Mouse (Mus musculus): ENCODE results near the gene Fance. TPM values are rescaled to one million over a fixed set of nuclear protein-coding genes. Genes with fewer than 3 reads are reported as not detected.
"Not testable (repeated sequence)": the region's sequence is repeated elsewhere in the genome, so short reads cannot be mapped to it uniquely, and the experiment has no call there.

Fance gene
- polyA plus RNA-seq, 1 experiment from 2014 or later, result 7.3 TPM

- H3K4me2 ChIP-seq (ENCODE audit: low read depth, low read length), result no peak overlapping the region
- H3K36me3 ChIP-seq (ENCODE audit: control insufficient read depth, insufficient read depth), result no peaks in the 10 kb centered on the region
- no peak overlapping the region for H3K27ac ChIP-seq (ENCODE audit: low read length)
- no peak overlapping the region for H3K9ac ChIP-seq (ENCODE audit: low read depth, low read length)
- 86% methylated on average over 20 of the region's 20 CpGs for WGBS (ENCODE audit: insufficient replicate concordance)
- ATAC-seq (ENCODE audit: low read depth), result no peak
- H3K4me1 ChIP-seq (ENCODE audit: control insufficient read depth, low read depth, low read length), result peaks cover 27% of the 10 kb centered on the region
- no peaks in the 10 kb centered on the region for H3K9me3 ChIP-seq (replicated peaks; ENCODE audit: control insufficient read depth, low read length)
- no peaks in the 10 kb centered on the region for H3K27me3 ChIP-seq (ENCODE audit: control insufficient read depth, insufficient read depth, low read depth, low read length)
- no peak overlapping the region for H3K4me3 ChIP-seq (ENCODE audit: low read depth, low read length)
Measured at GRCm38 (mm10) chr17:28315611-28316160, 2.4 kb downstream of the Fance start.

GRCm38 (mm10) chr17:28316476-28316875 is 3.2 kb downstream of the Fance start:
- H3K4me1 ChIP-seq (ENCODE audit: control insufficient read depth, low read depth, low read length), result peaks cover 27% of the 10 kb centered on the region
- H3K9me3 ChIP-seq (replicated peaks; ENCODE audit: control insufficient read depth, low read length), result no peaks in the 10 kb centered on the region
- no peak overlapping the region for H3K9ac ChIP-seq (ENCODE audit: low read depth, low read length)
- no peak overlapping the region for H3K4me3 ChIP-seq (ENCODE audit: low read depth, low read length)
- H3K27ac ChIP-seq (ENCODE audit: low read length), result no peak overlapping the region
- no peak for ATAC-seq (ENCODE audit: low read depth)
- no peaks in the 10 kb centered on the region; the same call in 1 of the 2 replicates for H3K36me3 ChIP-seq (ENCODE audit: control insufficient read depth, insufficient read depth)
- H3K4me2 ChIP-seq (ENCODE audit: low read depth, low read length), result no peak overlapping the region
- H3K27me3 ChIP-seq (ENCODE audit: control insufficient read depth, insufficient read depth, low read depth, low read length), result no peaks in the 10 kb centered on the region
- WGBS (ENCODE audit: insufficient replicate concordance), result 86% methylated on average over 9 of the region's 9 CpGs

GRCm38 (mm10) chr17:28317091-28317490 is 3.8 kb downstream of the Fance start:
- H3K36me3 ChIP-seq (ENCODE audit: control insufficient read depth, insufficient read depth), result no peaks in the 10 kb centered on the region; the same call in 1 of the 2 replicates
- no peaks in the 10 kb centered on the region for H3K9me3 ChIP-seq (replicated peaks; ENCODE audit: control insufficient read depth, low read length)
- no peak overlapping the region for H3K9ac ChIP-seq (ENCODE audit: low read depth, low read length)
- no peaks in the 10 kb centered on the region for H3K27me3 ChIP-seq (ENCODE audit: control insufficient read depth, insufficient read depth, low read depth, low read length)
- peaks cover 26% of the 10 kb centered on the region for H3K4me1 ChIP-seq (ENCODE audit: control insufficient read depth, low read depth, low read length)
- H3K27ac ChIP-seq (ENCODE audit: low read length), result no peak overlapping the region
- H3K4me3 ChIP-seq (ENCODE audit: low read depth, low read length), result no peak overlapping the region
- no peak for ATAC-seq (ENCODE audit: low read depth)
- H3K4me2 ChIP-seq (ENCODE audit: low read depth, low read length), result no peak overlapping the region
- 68% methylated on average over 8 of the region's 8 CpGs for WGBS (ENCODE audit: insufficient replicate concordance)

- ATAC-seq (ENCODE audit: low read depth), result no peak
- H3K27me3 ChIP-seq (ENCODE audit: control insufficient read depth, insufficient read depth, low read depth, low read length), result no peaks in the 10 kb centered on the region
- H3K27ac ChIP-seq (ENCODE audit: low read length), result no peak overlapping the region
- no peak overlapping the region for H3K9ac ChIP-seq (ENCODE audit: low read depth, low read length)
- no peak overlapping the region for H3K4me2 ChIP-seq (ENCODE audit: low read depth, low read length)
- no peaks in the 10 kb centered on the region for H3K9me3 ChIP-seq (replicated peaks; ENCODE audit: control insufficient read depth, low read length)
- H3K4me1 ChIP-seq (ENCODE audit: control insufficient read depth, low read depth, low read length), result peaks cover 20% of the 10 kb centered on the region
- no peak overlapping the region for H3K4me3 ChIP-seq (ENCODE audit: low read depth, low read length)
- H3K36me3 ChIP-seq (ENCODE audit: control insufficient read depth, insufficient read depth), result no peaks in the 10 kb centered on the region; the same call in 1 of the 2 replicates
- 45% methylated on average over 9 of the region's 9 CpGs for WGBS (ENCODE audit: insufficient replicate concordance)
Measured at GRCm38 (mm10) chr17:28317725-28318124, 4.4 kb downstream of the Fance start.

- H3K36me3 ChIP-seq (ENCODE audit: control insufficient read depth, insufficient read depth), result no peaks in the 10 kb centered on the region; the same call in 1 of the 2 replicates
- peaks cover 9% of the 10 kb centered on the region for H3K4me1 ChIP-seq (ENCODE audit: control insufficient read depth, low read depth, low read length)
- 77% methylated on average over 4 of the region's 4 CpGs for WGBS (ENCODE audit: insufficient replicate concordance)
- H3K9me3 ChIP-seq (replicated peaks; ENCODE audit: control insufficient read depth, low read length), result no peaks in the 10 kb centered on the region
- no peaks in the 10 kb centered on the region for H3K27me3 ChIP-seq (ENCODE audit: control insufficient read depth, insufficient read depth, low read depth, low read length)
- no peak overlapping the region for H3K9ac ChIP-seq (ENCODE audit: low read depth, low read length)
- H3K4me3 ChIP-seq (ENCODE audit: low read depth, low read length), result no peak overlapping the region
- H3K27ac ChIP-seq (ENCODE audit: low read length), result no peak overlapping the region
- ATAC-seq (ENCODE audit: low read depth), result no peak
- no peak overlapping the region for H3K4me2 ChIP-seq (ENCODE audit: low read depth, low read length)
Measured at GRCm38 (mm10) chr17:28321700-28322099, 8.4 kb downstream of the Fance start.

GRCm38 (mm10) chr17:28323786-28324185 is 10.5 kb downstream of the Fance start:
- H3K4me3 ChIP-seq (ENCODE audit: low read depth, low read length), result no peak overlapping the region
- H3K27me3 ChIP-seq (ENCODE audit: control insufficient read depth, insufficient read depth, low read depth, low read length), result no peaks in the 10 kb centered on the region
- peaks cover 9% of the 10 kb centered on the region for H3K4me1 ChIP-seq (ENCODE audit: control insufficient read depth, low read depth, low read length)
- H3K36me3 ChIP-seq (ENCODE audit: control insufficient read depth, insufficient read depth), result no peaks in the 10 kb centered on the region; the same call in 1 of the 2 replicates
- no peak overlapping the region for H3K9ac ChIP-seq (ENCODE audit: low read depth, low read length)
- ATAC-seq (ENCODE audit: low read depth), result no peak
- 77% methylated on average over 8 of the region's 8 CpGs for WGBS (ENCODE audit: insufficient replicate concordance)
- H3K27ac ChIP-seq (ENCODE audit: low read length), result no peak overlapping the region
- H3K4me2 ChIP-seq (ENCODE audit: low read depth, low read length), result no peak overlapping the region
- no peaks in the 10 kb centered on the region for H3K9me3 ChIP-seq (replicated peaks; ENCODE audit: control insufficient read depth, low read length)

- not testable (repeated sequence) for H3K4me2 ChIP-seq (ENCODE audit: low read depth, low read length); H3K4me3 ChIP-seq (ENCODE audit: low read depth, low read length); ATAC-seq (ENCODE audit: low read depth); H3K9ac ChIP-seq (ENCODE audit: low read depth, low read length); H3K4me1 ChIP-seq (ENCODE audit: control insufficient read depth, low read depth, low read length); H3K27me3 ChIP-seq (ENCODE audit: control insufficient read depth, insufficient read depth, low read depth, low read length); H3K36me3 ChIP-seq (ENCODE audit: control insufficient read depth, insufficient read depth); H3K27ac ChIP-seq (ENCODE audit: low read length); H3K9me3 ChIP-seq (replicated peaks; ENCODE audit: control insufficient read depth, low read length)
- WGBS (ENCODE audit: insufficient replicate concordance), result 86% methylated on average over 7 of the region's 7 CpGs
Measured at GRCm38 (mm10) chr17:28324416-28324815, 11.1 kb downstream of the Fance start.

GRCm38 (mm10) chr17:28325751-28326150 is 12.4 kb downstream of the Fance start:
- Histone ChIP-seq H3K4me3 (ENCODE audit: low read depth, low read length) (no peak overlapping the region), H3K27me3 (ENCODE audit: control insufficient read depth, insufficient read depth, low read depth, low read length) (no peaks in the 10 kb centered on the region), H3K4me2 (ENCODE audit: low read depth, low read length) (no peak overlapping the region), H3K4me1 (ENCODE audit: control insufficient read depth, low read depth, low read length) (peaks cover 16% of the 10 kb centered on the region), H3K36me3 (ENCODE audit: control insufficient read depth, insufficient read depth) (peaks cover 8% of the 10 kb centered on the region), H3K9ac (ENCODE audit: low read depth, low read length) (no peak overlapping the region), H3K27ac (ENCODE audit: low read length) (no peak overlapping the region), H3K9me3 (replicated peaks; ENCODE audit: control insufficient read depth, low read length) (no peaks in the 10 kb centered on the region)
- 86% methylated on average over 8 of the region's 8 CpGs for WGBS (ENCODE audit: insufficient replicate concordance)
- no peak for ATAC-seq (ENCODE audit: low read depth)

GRCm38 (mm10) chr17:28326951-28327350 is 13.6 kb downstream of the Fance start:
- no peak overlapping the region for H3K9ac ChIP-seq (ENCODE audit: low read depth, low read length)
- no peak for ATAC-seq (ENCODE audit: low read depth)

More at GRCm38 (mm10) chr17:28326951-28327350, 13.6 kb downstream of the Fance start:
- Histone ChIP-seq H3K4me2 (ENCODE audit: low read depth, low read length) (no peak overlapping the region), H3K4me1 (ENCODE audit: control insufficient read depth, low read depth, low read length) (peaks cover 16% of the 10 kb centered on the region), H3K36me3 (ENCODE audit: control insufficient read depth, insufficient read depth) (peaks cover 11% of the 10 kb centered on the region), H3K27ac (ENCODE audit: low read length) (no peak overlapping the region), H3K9me3 (replicated peaks; ENCODE audit: control insufficient read depth, low read length) (no peaks in the 10 kb centered on the region), H3K4me3 (ENCODE audit: low read depth, low read length) (no peak overlapping the region), H3K27me3 (ENCODE audit: control insufficient read depth, insufficient read depth, low read depth, low read length) (no peaks in the 10 kb centered on the region)
- 73% methylated on average over 3 of the region's 3 CpGs for WGBS (ENCODE audit: insufficient replicate concordance)

Measured in liver, embryonic 16.5 days (tissue).